Mouse (Mus musculus): ENCODE measurements around the gene Sbf1. TPM values are rescaled to one million over a fixed set of nuclear protein-coding genes. Genes with fewer than 3 reads are reported as not detected.

The Sbf1 gene
- total RNA-seq, 2 experiments from 2014 or later, result 215 to 259 TPM

DNA sequence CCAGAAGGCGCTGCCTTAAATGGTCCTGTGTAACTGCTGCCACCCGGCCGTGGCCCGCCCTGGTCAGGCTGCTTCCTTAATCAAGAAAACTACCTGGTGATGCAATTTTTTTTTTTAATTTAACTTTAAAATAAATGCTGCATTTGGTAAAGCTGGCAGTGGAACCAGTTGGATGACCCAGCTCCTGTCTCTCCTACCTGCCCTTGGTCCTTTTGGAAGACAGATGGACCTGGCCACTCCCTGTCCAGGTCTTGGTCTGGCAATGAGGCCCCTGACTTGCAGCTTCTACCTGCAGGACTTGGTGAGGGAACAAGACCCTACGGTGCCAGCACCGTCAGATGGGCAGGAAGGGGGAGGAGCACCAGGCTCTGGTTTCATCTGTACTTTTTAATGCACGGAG, 29.0 kb downstream of the Sbf1 start:
- no peak for DNase-seq (ENCODE audit: low spot score in 2 of 2)

DNA sequence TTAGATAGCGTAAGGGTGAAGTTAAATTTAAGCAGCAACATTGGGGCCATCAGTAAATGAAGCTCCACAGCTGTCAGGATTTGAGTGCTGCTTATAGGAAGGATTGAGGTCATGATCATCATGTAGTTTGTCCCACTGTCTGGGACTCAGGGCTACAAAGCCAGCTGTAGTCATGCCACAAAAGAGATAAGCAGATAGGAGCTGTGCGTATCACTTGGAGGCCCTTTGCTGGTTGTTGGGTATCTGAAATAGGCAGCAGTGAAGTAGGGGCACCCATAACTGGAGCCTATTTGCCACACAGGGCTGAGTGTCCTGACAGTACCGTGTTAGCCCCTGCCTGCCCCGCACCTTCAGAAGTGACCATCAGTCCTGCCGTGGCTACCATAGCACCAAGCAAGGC, 29.6 kb downstream of the Sbf1 start:
- DNase-seq (ENCODE audit: low spot score in 2 of 2), result no peak

DNA sequence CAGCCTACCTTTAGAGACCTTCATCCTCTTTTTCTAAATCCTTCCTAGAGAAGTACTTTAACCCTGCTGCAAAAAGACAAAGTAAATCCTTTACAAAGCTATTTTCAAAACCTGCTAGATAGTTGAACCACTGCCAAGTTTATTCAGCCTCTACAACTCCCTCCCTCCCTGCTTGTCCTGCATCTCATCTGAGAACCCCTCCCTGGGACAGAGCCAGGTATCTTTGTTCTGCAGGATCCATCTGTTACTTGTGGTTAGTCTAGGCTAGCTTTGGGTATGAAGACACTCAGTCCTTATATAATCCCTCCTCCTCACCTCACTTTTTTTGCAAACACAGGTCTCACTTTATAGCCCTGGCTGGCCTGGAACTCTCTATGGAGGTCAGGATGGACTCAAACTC, 30.1 kb downstream of the Sbf1 start:
- no peak for DNase-seq (ENCODE audit: low spot score in 2 of 2)

DNA sequence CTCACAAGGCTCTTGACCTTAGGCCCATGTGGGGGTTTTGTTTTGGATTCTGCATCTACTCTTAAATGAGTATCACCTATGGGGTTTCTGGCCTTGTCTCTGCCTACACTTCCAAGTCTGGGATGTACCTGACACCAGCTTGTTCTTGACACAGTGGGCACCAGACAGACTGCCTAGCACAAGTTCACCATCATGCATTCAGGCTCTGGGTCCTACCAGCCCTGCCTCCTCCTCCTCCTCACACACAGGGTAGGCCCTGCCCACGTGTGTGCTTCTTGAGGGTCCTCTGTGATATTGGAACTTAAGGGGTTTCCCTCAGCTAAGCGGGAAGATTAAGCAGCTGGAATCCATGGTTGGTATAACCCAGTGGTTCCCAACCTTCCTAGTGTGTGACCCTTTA, 31.0 kb downstream of the Sbf1 start:
- DNase-seq (ENCODE audit: low spot score in 2 of 2), result no peak

DNA sequence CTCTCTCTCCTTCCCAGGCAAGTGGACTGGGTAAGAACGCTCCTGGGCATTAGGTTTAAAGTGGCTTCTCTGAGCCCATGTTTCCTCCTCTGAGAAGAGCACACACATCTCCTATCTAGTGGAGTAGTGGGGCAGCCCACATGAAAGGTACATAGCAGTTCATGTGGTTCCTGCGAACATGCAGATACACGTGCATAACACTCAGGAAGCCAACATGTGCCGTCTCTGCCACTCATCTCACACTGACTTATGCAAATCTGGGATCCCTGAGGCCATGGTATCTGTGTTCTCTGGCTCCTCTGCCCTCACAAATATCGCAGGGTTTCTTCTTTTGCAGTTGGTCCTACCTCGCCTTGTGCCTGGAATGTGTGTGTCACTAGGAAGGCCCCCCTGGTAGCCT, 32.6 kb downstream of the Sbf1 start:
- DNase-seq (ENCODE audit: low spot score in 2 of 2), result no peak

DNA sequence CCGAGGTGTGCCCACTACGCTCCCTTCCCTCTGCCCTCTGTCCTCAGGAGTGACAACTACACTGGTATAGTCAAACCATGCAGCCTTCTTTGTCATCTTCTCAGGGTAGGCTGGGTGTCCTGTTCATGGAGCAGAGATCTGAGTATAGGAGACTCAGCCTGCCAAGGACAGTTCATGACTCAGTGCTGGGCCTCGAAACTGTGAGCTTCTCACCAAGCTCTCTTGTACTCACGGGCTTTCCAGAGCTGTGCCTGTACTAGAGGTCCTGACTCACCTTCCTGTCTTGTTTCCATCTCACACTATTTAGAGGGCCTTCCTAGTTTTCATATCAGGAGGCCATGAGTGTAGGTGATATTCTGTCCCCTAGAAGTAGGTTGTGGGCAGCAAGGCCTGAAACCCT, 37.7 kb downstream of the Sbf1 start:
- DNase-seq (ENCODE audit: low spot score in 2 of 2), result no peak

GRCm38 (mm10) chr15:89275497-89275896, 39.6 kb downstream of the Sbf1 start:
- DNase-seq (ENCODE audit: low spot score in 2 of 2), result no peak

GRCm38 (mm10) chr15:89264485-89264884, 50.6 kb downstream of the Sbf1 start:
- DNase-seq (ENCODE audit: low spot score in 2 of 2), result peak in 1 of 2 experiments; percentile 11

GRCm38 (mm10) chr15:89258997-89259396, 56.1 kb downstream of the Sbf1 start:
- no peak for DNase-seq (ENCODE audit: low spot score in 2 of 2)

DNA sequence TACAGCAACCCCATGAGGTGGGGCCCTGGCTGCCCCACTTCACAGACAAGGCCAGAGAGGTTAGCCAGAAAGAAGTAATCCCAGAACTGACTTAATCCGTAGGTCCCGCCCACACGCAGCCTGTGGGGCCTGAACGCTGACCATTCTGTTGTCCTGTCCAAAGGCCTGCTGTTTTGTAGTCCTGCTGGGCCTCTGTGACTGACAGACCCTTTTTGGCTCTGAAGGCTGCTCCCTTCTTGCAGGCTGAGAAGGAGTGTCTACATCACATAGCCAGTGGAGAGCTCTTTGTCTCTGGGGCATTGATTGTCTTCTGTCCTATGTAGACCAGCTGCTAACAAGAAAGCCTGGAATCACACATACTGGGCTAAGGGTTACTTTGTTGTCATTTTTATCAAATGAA, 59.8 kb downstream of the Sbf1 start:
- DNase-seq (ENCODE audit: low spot score in 2 of 2), result no peak

- DNase-seq (ENCODE audit: low spot score in 2 of 2), result no peak
Observed at GRCm38 (mm10) chr15:89249063-89249462, 66.0 kb downstream of the Sbf1 start.

- no peak for DNase-seq (ENCODE audit: low spot score in 2 of 2)
Observed at GRCm38 (mm10) chr15:89241025-89241424, 74.1 kb downstream of the Sbf1 start.

DNA sequence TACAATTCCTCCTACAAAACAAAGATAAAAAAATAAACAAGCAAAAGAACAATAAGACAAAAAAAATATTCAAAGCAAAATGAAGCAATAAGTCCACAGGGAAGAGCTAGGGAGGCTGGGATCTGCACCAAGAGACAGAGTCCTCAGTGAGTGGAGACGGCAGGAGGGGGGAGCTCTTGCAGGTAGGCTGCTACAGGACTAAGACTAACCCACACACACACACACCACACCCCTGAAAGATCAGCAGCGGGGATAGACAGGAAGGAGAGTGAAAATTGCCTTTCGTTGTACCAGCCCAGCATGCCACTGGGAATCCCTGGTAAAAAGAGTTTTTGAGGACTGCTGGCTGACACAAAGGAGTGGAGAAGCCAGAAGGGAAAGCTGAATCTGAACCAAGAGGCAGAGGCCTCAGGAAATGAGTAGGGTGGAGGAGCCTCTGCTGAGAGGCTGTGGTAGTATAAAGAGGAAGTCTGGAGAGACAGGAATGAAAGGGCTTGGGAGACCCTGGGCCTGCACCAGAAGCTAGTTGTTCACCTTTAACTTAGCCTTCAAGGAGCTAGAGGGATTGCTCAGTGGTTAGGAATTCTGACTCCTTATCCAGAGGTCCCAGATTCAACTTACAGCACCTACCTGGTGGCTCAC, 75.2 kb downstream of the Sbf1 start:
- DNase-seq (ENCODE audit: low spot score in 2 of 2), result no peak

Small RNA genes within 50 kb of the gene (microRNA-seq; reads per million reads assigned to microRNA genes)
- 3.9 to 5.1 reads per million in 2 experiments for gene Mir6959

Other genes starting within 250 kb of the Sbf1 start
- gene Trabd, start 240.2 kb downstream of the Sbf1 start, total RNA-seq (2021), result 10 to 100 TPM; 22.7 to 26.2 TPM
- gene Selenoo, start 226.2 kb downstream of the Sbf1 start, total RNA-seq (2021), result 10 to 100 TPM; 21.4 to 21.5 TPM
- 10 to 100 TPM; 26.5 to 30.0 TPM for gene Tubgcp6, start 192.2 kb downstream of the Sbf1 start, total RNA-seq (2021)
- 10 to 100 TPM; 17.2 to 19.4 TPM for gene Hdac10, start 186.6 kb downstream of the Sbf1 start, total RNA-seq (2021)
- 1 to 10 TPM; 4.0 to 5.5 TPM for gene Mapk12, start 174.6 kb downstream of the Sbf1 start, total RNA-seq (2021)
- gene Mapk11, start 165.7 kb downstream of the Sbf1 start, total RNA-seq (2021), result 10 to 100 TPM; 18.4 to 25.3 TPM
- gene Plxnb2, start 134.5 kb downstream of the Sbf1 start, total RNA-seq (2021), result 10 to 100 TPM; 65.4 to 78.2 TPM
- gene Dennd6b, start 118.8 kb downstream of the Sbf1 start, total RNA-seq (2021), result 10 to 100 TPM; 33.1 to 37.5 TPM
- 100 to 1,000 TPM; 159 to 174 TPM for gene Ppp6r2, start 103.8 kb downstream of the Sbf1 start, total RNA-seq (2021)
- not detected for gene Adm2, start 7.4 kb upstream of the Sbf1 start, total RNA-seq (2021)
- not detected for gene Miox, start 19.1 kb upstream of the Sbf1 start, total RNA-seq (2021)
- 10 to 100 TPM; 24.1 to 29.3 TPM for gene Lmf2, start 40.3 kb upstream of the Sbf1 start, total RNA-seq (2021)
- 10 to 100 TPM; 73.2 to 82.3 TPM for gene Ncaph2, start 40.4 kb upstream of the Sbf1 start, total RNA-seq (2021)
- 10 to 100 TPM; 27.9 to 29.1 TPM for gene Sco2, start 58.5 kb upstream of the Sbf1 start, total RNA-seq (2021)
- 1 to 10 TPM; 1.1 to 1.4 TPM for gene Tymp, start 61.7 kb upstream of the Sbf1 start, total RNA-seq (2021)
- 1 to 10 TPM; 3.7 to 4.2 TPM for gene Odf3b, start 64.0 kb upstream of the Sbf1 start, total RNA-seq (2021)
- gene Klhdc7b, start 69.6 kb upstream of the Sbf1 start, total RNA-seq (2021), result under 1 TPM; 0.13 to 0.18 TPM
- not detected for gene Syce3, start 95.2 kb upstream of the Sbf1 start, total RNA-seq (2021)
- gene Cpt1b, start 110.6 kb upstream of the Sbf1 start, total RNA-seq (2021), result 1 to 10 TPM; 3.9 to 4.5 TPM
- gene C730034F03Rik, start 114.3 kb upstream of the Sbf1 start, total RNA-seq (2021), result 1 to 10 TPM; 2.0 to 2.4 TPM
- not detected for gene Gm44502, start 114.4 kb upstream of the Sbf1 start, total RNA-seq (2021)
- 10 to 100 TPM; 51.1 to 59.8 TPM for gene Chkb, start 114.6 kb upstream of the Sbf1 start, total RNA-seq (2021)
- gene Mapk8ip2, start 138.6 kb upstream of the Sbf1 start, total RNA-seq (2021), result 100 to 1,000 TPM; 176 to 186 TPM
- gene Arsa, start 162.1 kb upstream of the Sbf1 start, total RNA-seq (2021), result 10 to 100 TPM; 30.0 to 31.1 TPM
- 100 to 1,000 TPM; 221 to 225 TPM for gene Shank3, start 184.3 kb upstream of the Sbf1 start, total RNA-seq (2021)

Measured in layer of hippocampus, postnatal 10 days (tissue).